Comparison of ENCODE assay signal across 30 mouse cellular contexts in genomic region chr11:75605318-75605717, GRCm38 (mm10). TPM values are rescaled to one million over a fixed set of nuclear protein-coding genes. Genes with fewer than 3 reads are reported as not detected.
DNase-seq lines count a peak whose midpoint lies in the region; ATAC-seq and TF ChIP-seq lines count a peak whose summit lies in the region.
"Had no signal": no experiment of that assay in that cellular context is flagged by ENCODE, and none has a peak within 500 bp of the region (broad histone marks: within the 10 kb centered on the region; RNA-seq: fewer than 3 reads in every experiment).

No protein-coding gene starts in this region.

- TF ChIP-seq EP300 in ES-Bruce4 (IDR thresholded peaks at IDR 0.05; ENCODE audit: insufficient read depth, low read depth, low read length) = no peak
- no peak for TF ChIP-seq EP300 in stomach, postnatal 0 days (optimal IDR thresholded peaks at IDR 0.05)

- H3K4me2 ChIP-seq in intestine, embryonic 16.5 days (ENCODE audit: low read depth, low read length) = no peak overlapping the region
- H3K4me2 ChIP-seq in stomach, postnatal 0 days (replicated peaks; ENCODE audit: low read depth) = no peak overlapping the region
- no peak overlapping the region for H3K4me2 ChIP-seq in kidney, embryonic 16.5 days (replicated peaks; ENCODE audit: low read depth, low read length)
- H3K4me2 ChIP-seq: forebrain, embryonic 12.5 days; heart, embryonic 15.5 days; liver, embryonic 12.5 days; midbrain, embryonic 11.5 days; stomach, embryonic 15.5 days had no signal

- H3K36me3 ChIP-seq in ES-Bruce4 (ENCODE audit: control insufficient read depth, insufficient read depth, low read length, poor library complexity, severe bottlenecking) (no peaks in the 10 kb centered on the region), ES-E14 (ENCODE audit: control insufficient read depth, insufficient read depth, low read length, poor library complexity, severe bottlenecking) (peaks cover 13% of the 10 kb centered on the region; the same call in 1 of the 2 replicates)
- H3K36me3 ChIP-seq in intestine, embryonic 16.5 days (ENCODE audit: control insufficient read depth, insufficient read depth, low read length) = peaks cover 22% of the 10 kb centered on the region
- peaks cover 27% of the 10 kb centered on the region for H3K36me3 ChIP-seq in stomach, postnatal 0 days (ENCODE audit: control insufficient read depth, insufficient read depth, low read length)
- H3K36me3 ChIP-seq in kidney, embryonic 16.5 days (ENCODE audit: insufficient read depth, low read length) = peaks cover 46% of the 10 kb centered on the region

- H3K4me1 ChIP-seq in ES-Bruce4 (ENCODE audit: control insufficient read depth, insufficient read depth, low read length) (peaks cover 7% of the 10 kb centered on the region), ES-E14 (ENCODE audit: control insufficient read depth in 2 of 2, insufficient read depth in 2 of 2, low read length in 2 of 2, poor library complexity in 1 of 2) (peaks cover 9 to 14% of the 10 kb centered on the region in 2 experiments)
- H3K4me1 ChIP-seq in intestine, embryonic 16.5 days (ENCODE audit: control insufficient read depth, insufficient read depth, low read length) = peaks cover 6% of the 10 kb centered on the region
- H3K4me1 ChIP-seq in stomach, postnatal 0 days (replicated peaks; ENCODE audit: control insufficient read depth, insufficient read depth) = no peaks in the 10 kb centered on the region
- H3K4me1 ChIP-seq in kidney, embryonic 16.5 days (ENCODE audit: insufficient read depth, low read length) = peaks cover 15% of the 10 kb centered on the region
- H3K4me1 ChIP-seq: forebrain, embryonic 12.5 days; heart, embryonic 15.5 days; stomach, embryonic 15.5 days had no signal

- in situ Hi-C loops in ES-E14 (cut with MboI; ENCODE audit: low sequenced_read_pairs in 2 of 2, unreplicated experiment in 2 of 2) = no loop called here

- no peaks in the 10 kb centered on the region for H3K27me3 ChIP-seq in ES-Bruce4 (ENCODE audit: control insufficient read depth, insufficient read depth, low read length, poor library complexity, severe bottlenecking)
- H3K27me3 ChIP-seq in intestine, embryonic 16.5 days (replicated peaks; ENCODE audit: control insufficient read depth, insufficient read depth, low read length) = no peaks in the 10 kb centered on the region
- no peaks in the 10 kb centered on the region for H3K27me3 ChIP-seq in stomach, postnatal 0 days (ENCODE audit: control insufficient read depth, insufficient read depth, low read length)
- no peaks in the 10 kb centered on the region for H3K27me3 ChIP-seq in kidney, embryonic 16.5 days (ENCODE audit: insufficient read depth, low read length)
- H3K27me3 ChIP-seq: forebrain, embryonic 12.5 days; heart, embryonic 15.5 days; liver, embryonic 12.5 days; stomach, embryonic 15.5 days had no signal

- DNase-seq in ES-E14 (ENCODE audit: low read depth, low spot score) = no peak
- no peak for DNase-seq in stomach, postnatal 0 days (ENCODE audit: low spot score)
- DNase-seq in kidney, postnatal 4 days = no peak
- no peak for DNase-seq in testis, postnatal 14 days (ENCODE audit: low spot score)
- DNase-seq: adrenal gland, postnatal 25 days; cerebellum, adult 11-12 months; cerebellum, postnatal 10 days; forebrain, postnatal 0 days; gastrocnemius, postnatal 25 days; heart, adult 11 months; kidney, adult 11 months; kidney, postnatal 36 days; layer of hippocampus, postnatal 36 days; left cerebral cortex, postnatal 4 days; liver, postnatal 0 days; lung, postnatal 36 days; right cerebral cortex, adult 18-20 months had no signal

- 39% methylated on average over 1 of the region's 1 CpGs for WGBS in intestine, embryonic 16.5 days
- WGBS in stomach, postnatal 0 days = 12% methylated on average over 1 of the region's 1 CpGs
- WGBS in kidney, embryonic 16.5 days = 50% methylated on average over 1 of the region's 1 CpGs

- TF ChIP-seq POLR2A in ES-Bruce4 (IDR thresholded peaks at IDR 0.05; ENCODE audit: insufficient read depth, low read length) = no peak

- peak overlapping the region; percentile 89 for H3K27ac ChIP-seq in ES-Bruce4 (ENCODE audit: insufficient read depth, low read length)
- H3K27ac ChIP-seq in ES-E14 (ENCODE audit: insufficient read depth, low read depth, low read length, poor library complexity, severe bottlenecking) = peak overlapping the region; percentile 66; the same call in 1 of the 2 replicates
- H3K27ac ChIP-seq in intestine, embryonic 16.5 days (ENCODE audit: low read length) = peak overlapping the region; percentile 74
- H3K27ac ChIP-seq in stomach, postnatal 0 days (replicated peaks) = peak overlapping the region; percentile 74
- no peak overlapping the region for H3K27ac ChIP-seq in kidney, embryonic 16.5 days (ENCODE audit: low read length)
- H3K27ac ChIP-seq: forebrain, embryonic 12.5 days; heart, embryonic 10.5 days; heart, embryonic 15.5 days; liver, embryonic 12.5 days; stomach, embryonic 15.5 days had no signal

- H3K4me3 ChIP-seq in ES-Bruce4 (ENCODE audit: low read depth, low read length) (no peak overlapping the region), ES-E14 (ENCODE audit: insufficient read depth in 1 of 2, low read depth in 1 of 2, low read length in 2 of 2, poor library complexity in 1 of 2, severe bottlenecking in 1 of 2) (no peak overlapping the region)
- H3K4me3 ChIP-seq in intestine, embryonic 16.5 days (ENCODE audit: low read length) = no peak overlapping the region
- H3K4me3 ChIP-seq in stomach, postnatal 0 days (ENCODE audit: low read depth, low read length) = no peak overlapping the region
- H3K4me3 ChIP-seq in kidney, embryonic 16.5 days (ENCODE audit: low read length) = no peak overlapping the region
- H3K4me3 ChIP-seq: forebrain, embryonic 12.5 days; heart, embryonic 10.5 days; heart, embryonic 15.5 days; liver, embryonic 12.5 days; stomach, embryonic 15.5 days had no signal

- H3K9me3 ChIP-seq in ES-Bruce4 (replicated peaks; ENCODE audit: control insufficient read depth, insufficient read depth, low read length, poor library complexity, severe bottlenecking) (no peaks in the 10 kb centered on the region), ES-E14 (ENCODE audit: control insufficient read depth, insufficient read depth, low read depth, low read length) (no peaks in the 10 kb centered on the region)
- no peaks in the 10 kb centered on the region for H3K9me3 ChIP-seq in intestine, embryonic 16.5 days (ENCODE audit: control insufficient read depth, low read length)
- H3K9me3 ChIP-seq in stomach, postnatal 0 days (ENCODE audit: control insufficient read depth, low read length) = no peaks in the 10 kb centered on the region
- H3K9me3 ChIP-seq in kidney, embryonic 16.5 days (ENCODE audit: low read length) = no peaks in the 10 kb centered on the region
- H3K9me3 ChIP-seq: forebrain, embryonic 12.5 days; G1E; heart, embryonic 10.5 days; heart, embryonic 15.5 days; liver, embryonic 12.5 days; stomach, embryonic 15.5 days had no signal

- TF ChIP-seq CTCF in ES-Bruce4 (IDR thresholded peaks at IDR 0.05; ENCODE audit: low read depth, low read length) = no peak
- TF ChIP-seq CTCF in stomach, postnatal 0 days (IDR thresholded peaks at IDR 0.05; ENCODE audit: low read depth) = no peak

- H3K9ac ChIP-seq in ES-Bruce4 (ENCODE audit: low read depth, poor library complexity, severe bottlenecking) (no peak overlapping the region), ES-E14 (ENCODE audit: insufficient read depth, low read depth, low read length, poor library complexity, severe bottlenecking) (no peak overlapping the region)
- no peak overlapping the region for H3K9ac ChIP-seq in intestine, embryonic 16.5 days (ENCODE audit: low read depth, low read length)
- no peak overlapping the region for H3K9ac ChIP-seq in stomach, postnatal 0 days (ENCODE audit: low read length)
- H3K9ac ChIP-seq in kidney, embryonic 16.5 days (replicated peaks; ENCODE audit: low read length) = no peak overlapping the region
- H3K9ac ChIP-seq: forebrain, embryonic 12.5 days; forebrain, postnatal 0 days; heart, embryonic 15.5 days; liver, embryonic 12.5 days; liver, postnatal 0 days; stomach, embryonic 15.5 days had no signal

- ATAC-seq in intestine, embryonic 16.5 days = peak; percentile 87
- peak; percentile 85 for ATAC-seq in stomach, postnatal 0 days (ENCODE audit: low FRiP score, low TSS enrichment)
- no peak for ATAC-seq in kidney, embryonic 16.5 days (ENCODE audit: low FRiP score, low TSS enrichment)
- ATAC-seq: CD4-positive, CD25-positive, alpha-beta regulatory T cell, adult 4 months; forebrain, postnatal 0 days; hindbrain, embryonic 16.5 days; liver, embryonic 12.5 days; liver, postnatal 0 days; midbrain, embryonic 16.5 days had no signal

TF ChIP-seq in ES-E14, 5 proteins besides CTCF, POLR2A, EP300 and RAD21:
- TF ChIP-seq ZNF384 (IDR thresholded peaks at IDR 0.05; ENCODE audit: low read depth, low read length) = no peak
- no peak for TF ChIP-seq HCFC1 (IDR thresholded peaks at IDR 0.05; ENCODE audit: borderline replicate concordance, insufficient read depth, low read length)
- TF ChIP-seq ZC3H11A (IDR thresholded peaks at IDR 0.05; ENCODE audit: borderline replicate concordance, low read depth, low read length) = no peak
- no peak for TF ChIP-seq MAFK (IDR thresholded peaks at IDR 0.05; ENCODE audit: insufficient read depth, low read depth, low read length)
- TF ChIP-seq CHD2 (IDR thresholded peaks at IDR 0.05; ENCODE audit: low read depth, low read length) = no peak

RNA-seq across cellular contexts. Expression of gene Pitpna, which starts 17.4 kb away (rescaled TPM):
- 70.5 and 71.4 TPM in 2 replicates for polyA plus RNA-seq in ES-Bruce4 (2011; ENCODE audit: insufficient read depth, insufficient read length, low read depth, missing spikeins)
- 31.3 and 40.3 TPM in 2 replicates for total RNA-seq in ES-E14 (2012; rRNA removed)
- 84.2 and 98.1 TPM in 2 replicates for polyA plus RNA-seq in intestine, embryonic 16.5 days (2015; fragmentation: Nextera tagmentation; extraction: Ambion mirVana)
- polyA plus RNA-seq in stomach, postnatal 0 days (2015; fragmentation: Nextera tagmentation; extraction: Ambion mirVana) = 79.3 and 84.3 TPM in 2 replicates
- 70.4 and 72.1 TPM in 2 replicates for polyA plus RNA-seq in kidney, embryonic 16.5 days (2015; fragmentation: Nextera tagmentation; extraction: Ambion mirVana)

RNA-seq across cellular contexts. Expression of gene Inpp5k, which starts 25.5 kb away (rescaled TPM):
- polyA plus RNA-seq in ES-Bruce4 (2011; ENCODE audit: insufficient read depth, insufficient read length, low read depth, missing spikeins) = 20.5 and 22.6 TPM in 2 replicates
- total RNA-seq in ES-E14 (2012; rRNA removed) = 12.2 and 13.8 TPM in 2 replicates
- polyA plus RNA-seq in intestine, embryonic 16.5 days (2015; fragmentation: Nextera tagmentation; extraction: Ambion mirVana) = 20.8 and 21.9 TPM in 2 replicates
- 19.0 and 22.4 TPM in 2 replicates for polyA plus RNA-seq in stomach, postnatal 0 days (2015; fragmentation: Nextera tagmentation; extraction: Ambion mirVana)
- 33.2 and 34.2 TPM in 2 replicates for polyA plus RNA-seq in kidney, embryonic 16.5 days (2015; fragmentation: Nextera tagmentation; extraction: Ambion mirVana)

RNA-seq across cellular contexts. Expression of gene Myo1c, which starts 45.0 kb away (rescaled TPM):
- 78.7 and 82.9 TPM in 2 replicates for polyA plus RNA-seq in ES-Bruce4 (2011; ENCODE audit: insufficient read depth, insufficient read length, low read depth, missing spikeins)
- 62.8 and 62.9 TPM in 2 replicates for total RNA-seq in ES-E14 (2012; rRNA removed)
- 45.5 and 51.2 TPM in 2 replicates for polyA plus RNA-seq in intestine, embryonic 16.5 days (2015; fragmentation: Nextera tagmentation; extraction: Ambion mirVana)
- polyA plus RNA-seq in stomach, postnatal 0 days (2015; fragmentation: Nextera tagmentation; extraction: Ambion mirVana) = 41.8 and 41.9 TPM in 2 replicates
- 83.0 and 85.9 TPM in 2 replicates for polyA plus RNA-seq in kidney, embryonic 16.5 days (2015; fragmentation: Nextera tagmentation; extraction: Ambion mirVana)
